Mouse (Mus musculus) adipose tissue, adult 10 weeks (tissue): Measurements from ENCODE around the gene Zdbf2. TPM values are rescaled to one million over a fixed set of nuclear protein-coding genes. Genes with fewer than 3 reads are reported as not detected.

Experiments used
- polyA plus RNA-seq: library from polyadenylated mRNA; stranded (reverse); fragments of 350-450 nt; fragmentation: Illumina TruSeq; extraction: RNeasy Lipid Tissue Mini Kit (QIAGEN cat#74804); gene quantifications from one replicate; pipeline ENCODE4 v1.2.3, GENCODE M21; 2014; ENCODE audit warnings: low read depth, low replicate concordance

Zdbf2 gene
- polyA plus RNA-seq: 0.72 TPM

GRCm38 (mm10) chr1:63272741-63273338 lies at the start of gene Zdbf2:
Gene Zdbf2 (plus strand): TSS chr1:63273265.

Other genes starting within 250 kb of the Zdbf2 start
- gene Ino80d, start 158.6 kb upstream of the Zdbf2 start, polyA plus RNA-seq: 5.9 TPM
- gene Eef1b2, start 96.4 kb upstream of the Zdbf2 start, polyA plus RNA-seq: 832 TPM
- gene Ndufs1, start 96.4 kb upstream of the Zdbf2 start, polyA plus RNA-seq: 67.4 TPM
- gene Gpr1, start 58.7 kb upstream of the Zdbf2 start, polyA plus RNA-seq: 0.46 TPM
- 12.5 TPM for gene Adam23, start 172.6 kb downstream of the Zdbf2 start, polyA plus RNA-seq